Mouse (Mus musculus) gonadal fat pad, adult 2 months (tissue): ENCODE results near the gene Cnr2. TPM values are rescaled to one million over a fixed set of nuclear protein-coding genes. Genes with fewer than 3 reads are reported as not detected.
"Not testable (repeated sequence)": the region's sequence is repeated elsewhere in the genome, so short reads cannot be mapped to it uniquely, and the experiment has no call there.

Source experiments
- DNase-seq: peaks from one replicate; pipeline ENCODE4 v3.0.0-alpha.2; 2012; ENCODE audit warnings: low read depth
- polyA plus RNA-seq: library from polyadenylated mRNA; depleted of rRNA; stranded (reverse); fragments of >200 nt; gene quantifications from 2 replicates; pipeline ENCODE4 v1.2.3, GENCODE M21; 2012

Cnr2 gene
- polyA plus RNA-seq, 1 experiment: 1.7 TPM

- no peak for DNase-seq
Observed at GRCm38 (mm10) chr4:135934708-135935500, 39.7 kb downstream of the Cnr2 start.

- DNase-seq: no peak
Observed at GRCm38 (mm10) chr4:135935502-135935901, 40.3 kb downstream of the Cnr2 start.

- no peak for DNase-seq
Observed at GRCm38 (mm10) chr4:135938858-135939257, 43.7 kb downstream of the Cnr2 start.

- not testable (repeated sequence) for DNase-seq
Observed at GRCm38 (mm10) chr4:135941026-135941425, 45.8 kb downstream of the Cnr2 start.

- no peak for DNase-seq
Observed at GRCm38 (mm10) chr4:135942193-135942592, 47.0 kb downstream of the Cnr2 start.

- DNase-seq: no peak
Observed at GRCm38 (mm10) chr4:135943389-135943788, 48.2 kb downstream of the Cnr2 start.

- DNase-seq: no peak
Observed at GRCm38 (mm10) chr4:135945706-135946105, 50.5 kb downstream of the Cnr2 start.

GRCm38 (mm10) chr4:135946278-135946658 is 51.1 kb downstream of the Cnr2 start, which contains the start of gene Hmgcl:
TSS of gene Hmgcl (plus strand) at chr4:135946448.
- DNase-seq: no peak

GRCm38 (mm10) chr4:135946659-135947301 is 51.6 kb downstream of the Cnr2 start:
- no peak for DNase-seq

GRCm38 (mm10) chr4:135948142-135948541 is 52.9 kb downstream of the Cnr2 start:
- DNase-seq: no peak

- no peak for DNase-seq
Observed at GRCm38 (mm10) chr4:135949475-135949874, 54.3 kb downstream of the Cnr2 start.

GRCm38 (mm10) chr4:135949911-135950310 is 54.7 kb downstream of the Cnr2 start:
- no peak for DNase-seq

- no peak for DNase-seq
Observed at GRCm38 (mm10) chr4:135950365-135950764, 55.2 kb downstream of the Cnr2 start.

GRCm38 (mm10) chr4:135951505-135951904 is 56.3 kb downstream of the Cnr2 start:
- no peak for DNase-seq

GRCm38 (mm10) chr4:135953179-135953578 is 58.0 kb downstream of the Cnr2 start:
- DNase-seq: no peak

- no peak for DNase-seq
Observed at GRCm38 (mm10) chr4:135954241-135954640, 59.0 kb downstream of the Cnr2 start.

GRCm38 (mm10) chr4:135955886-135956285 is 60.7 kb downstream of the Cnr2 start:
- DNase-seq: no peak

- DNase-seq: no peak
Observed at GRCm38 (mm10) chr4:135958354-135958753, 63.2 kb downstream of the Cnr2 start.

GRCm38 (mm10) chr4:135960717-135961116 is 65.5 kb downstream of the Cnr2 start:
- DNase-seq: no peak

GRCm38 (mm10) chr4:135961709-135962108 is 66.5 kb downstream of the Cnr2 start:
- DNase-seq: no peak

GRCm38 (mm10) chr4:135962198-135962597 is 67.0 kb downstream of the Cnr2 start:
- DNase-seq: no peak

- DNase-seq: no peak
Observed at GRCm38 (mm10) chr4:135962946-135963345, 67.8 kb downstream of the Cnr2 start.
